Mouse (Mus musculus) hindbrain, embryonic 16.5 days (tissue): ENCODE data around the gene Ppp2r3c. TPM values are rescaled to one million over a fixed set of nuclear protein-coding genes. Genes with fewer than 3 reads are reported as not detected.
"Not testable (repeated sequence)": the region's sequence is repeated elsewhere in the genome, so short reads cannot be mapped to it uniquely, and the experiment has no call there.

Experiments
- ATAC-seq: fragments of 200-750 bp; cut with Nextera tagmentation; 2 replicates; pipeline ENCODE4 v1.8.0; 2017; ENCODE audit warnings: moderate TSS enrichment, moderate library complexity
- H3K27ac ChIP-seq: fragments of 300-500 bp; sonication (generic); 2 replicates; pipeline ENCODE4 v1.5.1; 2014; ENCODE audit warnings: low read depth, mild to moderate bottlenecking, control low read depth, low read length, moderate library complexity
- H3K27me3 ChIP-seq: fragments of 300-500 bp; sonication (generic); replicated peaks from 2 replicates; pipeline ENCODE4 v1.6.1; 2014; ENCODE audit warnings: low read length; ENCODE audit not compliant: control insufficient read depth, insufficient read depth
- H3K36me3 ChIP-seq: fragments of 300-500 bp; sonication (generic); 2 replicates; pipeline ENCODE4 v1.6.1; 2014; ENCODE audit warnings: mild to moderate bottlenecking, low read length, moderate library complexity, mixed read lengths; ENCODE audit not compliant: control insufficient read depth, insufficient read depth
- H3K4me1 ChIP-seq: fragments of 300-500 bp; sonication (generic); 2 replicates; pipeline ENCODE4 v1.6.1; 2014; ENCODE audit warnings: low read depth, low read length; ENCODE audit not compliant: control insufficient read depth, insufficient read depth
- H3K4me2 ChIP-seq: fragments of 300-500 bp; sonication (generic); 2 replicates; pipeline ENCODE4 v1.6.1; 2014; ENCODE audit warnings: mild to moderate bottlenecking, low read length, control low read depth, moderate library complexity
- H3K4me3 ChIP-seq: fragments of 300-500 bp; sonication (generic); 2 replicates; pipeline ENCODE4 v1.5.1; 2014; ENCODE audit warnings: mild to moderate bottlenecking, low read length, control low read depth, moderate library complexity
- H3K9ac ChIP-seq: fragments of 300-500 bp; sonication (generic); 2 replicates; pipeline ENCODE4 v1.6.1; 2014; ENCODE audit warnings: low read depth, mild to moderate bottlenecking, control low read depth, low read length, moderate library complexity
- H3K9me3 ChIP-seq: fragments of 300-500 bp; sonication (generic); 2 replicates; pipeline ENCODE4 v1.6.1; 2014; ENCODE audit warnings: mild to moderate bottlenecking, low read length, moderate library complexity; ENCODE audit not compliant: control insufficient read depth
- WGBS: fragments of 180-500 bp; shearing (Covaris S2); extraction: QIAGEN DNeasy Blood & Tissue Kit; methylation state at CpG from one replicate; pipeline ENCODE4 v1.1.7; 2014; 5-methylcytosine and 5-hydroxymethylcytosine counted together
- polyA plus RNA-seq: library from polyadenylated mRNA; unstranded; fragments of >200 nt; fragmentation: Nextera tagmentation; extraction: Ambion mirVana; gene quantifications from 2 replicates; pipeline ENCODE4 v1.2.1, GENCODE M21; 2015

Gene Ppp2r3c
- 18.0 and 23.2 TPM in 2 replicates for polyA plus RNA-seq

GRCm38 (mm10) chr12:55302485-55303441, at the start of gene Ppp2r3c:
Ppp2r3c (minus strand) TSS chr12:55302998.
- peak; percentile 95 for ATAC-seq
- Histone ChIP-seq H3K4me1 (peaks cover 21% of the 10 kb centered on the region), H3K9ac (peak within 1 kb of the TSS; percentile 64), H3K36me3 (no peaks in the 10 kb centered on the region; the same call in 1 of the 2 replicates), H3K9me3 (no peaks in the 10 kb centered on the region), H3K27ac (peak within 1 kb of the TSS; percentile 68), H3K27me3 (no peaks in the 10 kb centered on the region), H3K4me2 (peak within 1 kb of the TSS; percentile 73), H3K4me3 (peak within 1 kb of the TSS; percentile 47)
- under 1% methylated on average over 55 of the region's 55 CpGs for WGBS

- no peaks in the 10 kb centered on the region for H3K9me3 ChIP-seq
- H3K4me1 ChIP-seq: no peaks in the 10 kb centered on the region
- H3K4me2 ChIP-seq: no peak overlapping the region
- H3K4me3 ChIP-seq: no peak overlapping the region
- peak overlapping the region; percentile 37 for H3K27ac ChIP-seq
- WGBS: 83% methylated on average over 13 of the region's 13 CpGs
- no peak overlapping the region for H3K9ac ChIP-seq
- no peak for ATAC-seq
- no peaks in the 10 kb centered on the region for H3K36me3 ChIP-seq
- H3K27me3 ChIP-seq: no peaks in the 10 kb centered on the region
Observed at GRCm38 (mm10) chr12:55344583-55344982, 41.8 kb upstream of the Ppp2r3c start.

- Histone ChIP-seq H3K4me1 (no peaks in the 10 kb centered on the region), H3K4me3 (no peak overlapping the region), H3K27ac (peak overlapping the region; percentile 37), H3K9me3 (no peaks in the 10 kb centered on the region), H3K9ac (no peak overlapping the region), H3K27me3 (no peaks in the 10 kb centered on the region), H3K4me2 (no peak overlapping the region), H3K36me3 (no peaks in the 10 kb centered on the region)
- 78% methylated on average over 11 of the region's 11 CpGs for WGBS
- ATAC-seq: peak; percentile 81; the same call in 1 of the 2 replicates
Observed at GRCm38 (mm10) chr12:55343998-55344397, 41.2 kb upstream of the Ppp2r3c start.

- not testable (repeated sequence) for H3K4me1 ChIP-seq, H3K9me3 ChIP-seq, ATAC-seq, H3K4me2 ChIP-seq, H3K27me3 ChIP-seq, H3K4me3 ChIP-seq, H3K27ac ChIP-seq, H3K36me3 ChIP-seq, H3K9ac ChIP-seq
- 62% methylated on average over 1 of the region's 1 CpGs for WGBS
Observed at GRCm38 (mm10) chr12:55343045-55343444, 40.2 kb upstream of the Ppp2r3c start.

- H3K27me3 ChIP-seq, H3K4me3 ChIP-seq, ATAC-seq, H3K9ac ChIP-seq, H3K4me1 ChIP-seq, H3K36me3 ChIP-seq, H3K9me3 ChIP-seq, H3K27ac ChIP-seq, H3K4me2 ChIP-seq: not testable (repeated sequence)
- 91% methylated on average over 1 of the region's 2 CpGs for WGBS
Observed at GRCm38 (mm10) chr12:55338490-55338889, 35.7 kb upstream of the Ppp2r3c start.

- H3K36me3 ChIP-seq: peaks cover 5% of the 10 kb centered on the region; the same call in 1 of the 2 replicates
- no peaks in the 10 kb centered on the region for H3K9me3 ChIP-seq
- no peak for ATAC-seq
- no peak overlapping the region for H3K27ac ChIP-seq
- 95% methylated on average over 7 of the region's 7 CpGs for WGBS
- H3K4me2 ChIP-seq: no peak overlapping the region
- H3K27me3 ChIP-seq: no peaks in the 10 kb centered on the region
- H3K4me3 ChIP-seq: no peak overlapping the region
- H3K9ac ChIP-seq: no peak overlapping the region
- H3K4me1 ChIP-seq: no peaks in the 10 kb centered on the region
Observed at GRCm38 (mm10) chr12:55333662-55334061, 30.9 kb upstream of the Ppp2r3c start.

- Histone ChIP-seq H3K27me3 (no peaks in the 10 kb centered on the region), H3K4me2 (no peak overlapping the region), H3K9me3 (no peaks in the 10 kb centered on the region), H3K27ac (no peak overlapping the region), H3K4me3 (no peak overlapping the region), H3K9ac (no peak overlapping the region), H3K36me3 (peaks cover 5% of the 10 kb centered on the region; the same call in 1 of the 2 replicates), H3K4me1 (no peaks in the 10 kb centered on the region)
- no peak for ATAC-seq
- 96% methylated on average over 7 of the region's 7 CpGs for WGBS
Observed at GRCm38 (mm10) chr12:55329351-55329750, 26.6 kb upstream of the Ppp2r3c start.

- H3K4me3 ChIP-seq: no peak overlapping the region
- H3K27ac ChIP-seq: no peak overlapping the region
- no peak overlapping the region for H3K4me2 ChIP-seq
- H3K27me3 ChIP-seq: no peaks in the 10 kb centered on the region
- no peak overlapping the region for H3K9ac ChIP-seq
- peaks cover 5% of the 10 kb centered on the region; the same call in 1 of the 2 replicates for H3K36me3 ChIP-seq
- no peak for ATAC-seq
- WGBS: 88% methylated on average over 4 of the region's 4 CpGs
- H3K9me3 ChIP-seq: no peaks in the 10 kb centered on the region
- no peaks in the 10 kb centered on the region for H3K4me1 ChIP-seq
Observed at GRCm38 (mm10) chr12:55328784-55329183, 26.0 kb upstream of the Ppp2r3c start.

- H3K4me1 ChIP-seq: no peaks in the 10 kb centered on the region
- H3K36me3 ChIP-seq: peaks cover 5% of the 10 kb centered on the region; the same call in 1 of the 2 replicates
- H3K4me2 ChIP-seq: no peak overlapping the region
- no peak for ATAC-seq
- H3K9me3 ChIP-seq: no peaks in the 10 kb centered on the region
- no peak overlapping the region for H3K9ac ChIP-seq
- H3K27me3 ChIP-seq: no peaks in the 10 kb centered on the region
- WGBS: 91% methylated on average over 7 of the region's 7 CpGs
- H3K4me3 ChIP-seq: no peak overlapping the region
- no peak overlapping the region for H3K27ac ChIP-seq
Observed at GRCm38 (mm10) chr12:55325702-55326101, 22.9 kb upstream of the Ppp2r3c start.
